8 mouse cellular contexts compared by ENCODE assay signal in genomic region chr7:130860721-130861142, GRCm38 (mm10). TPM values are rescaled to one million over a fixed set of nuclear protein-coding genes. Genes with fewer than 3 reads are reported as not detected.
DNase-seq lines count a peak whose midpoint lies in the region; ATAC-seq and TF ChIP-seq lines count a peak whose summit lies in the region.

No protein-coding gene starts in this region.

- no peaks in the 10 kb centered on the region for H3K79me2 ChIP-seq in CH12.LX (replicated peaks; ENCODE audit: control insufficient read depth, extremely low read depth, insufficient read depth, poor library complexity, severe bottlenecking)

- H3K27me3 ChIP-seq in heart, embryonic 11.5 days (ENCODE audit: control insufficient read depth, insufficient read depth, low read length): no peaks in the 10 kb centered on the region
- peaks cover 8% of the 10 kb centered on the region for H3K27me3 ChIP-seq in CH12.LX (replicated peaks)
- no peaks in the 10 kb centered on the region for H3K27me3 ChIP-seq in forebrain, embryonic 15.5 days
- no peaks in the 10 kb centered on the region for H3K27me3 ChIP-seq in lung, postnatal 0 days (replicated peaks; ENCODE audit: insufficient read depth, low read length)

- no peaks in the 10 kb centered on the region for H3K9me3 ChIP-seq in heart, embryonic 11.5 days (replicated peaks; ENCODE audit: control insufficient read depth, low read length)
- H3K9me3 ChIP-seq in CH12.LX (replicated peaks; ENCODE audit: low read length): peaks cover 3% of the 10 kb centered on the region
- H3K9me3 ChIP-seq in forebrain, embryonic 15.5 days: no peaks in the 10 kb centered on the region
- no peaks in the 10 kb centered on the region for H3K9me3 ChIP-seq in lung, postnatal 0 days (ENCODE audit: low read length)

- no peak overlapping the region for H3K27ac ChIP-seq in heart, embryonic 11.5 days (ENCODE audit: low read depth, low read length)
- peak overlapping the region; percentile 7; the same call in 1 of the 2 replicates for H3K27ac ChIP-seq in CH12.LX (ENCODE audit: insufficient read depth, low read depth)
- peak overlapping the region; percentile 57 for H3K27ac ChIP-seq in forebrain, embryonic 15.5 days (replicated peaks)
- no peak overlapping the region for H3K27ac ChIP-seq in lung, postnatal 0 days (ENCODE audit: low read length)

- ATAC-seq in heart, embryonic 11.5 days (replicated peaks; ENCODE audit: insufficient number of reproducible peaks, low FRiP score, low TSS enrichment): no peak
- no peak for ATAC-seq in forebrain, embryonic 15.5 days (replicated peaks)
- ATAC-seq in lung, postnatal 0 days: peak; percentile 8; the same call in 1 of the 2 replicates

- no peak overlapping the region for H3K4me2 ChIP-seq in heart, embryonic 11.5 days
- peak overlapping the region; percentile 46 for H3K4me2 ChIP-seq in CH12.LX (ENCODE audit: insufficient read depth, low read depth, poor library complexity, severe bottlenecking)
- no peak overlapping the region for H3K4me2 ChIP-seq in forebrain, embryonic 15.5 days (replicated peaks)
- H3K4me2 ChIP-seq in lung, postnatal 0 days (replicated peaks; ENCODE audit: low read depth, low read length): no peak overlapping the region

- H3K4me1 ChIP-seq in heart, embryonic 11.5 days (ENCODE audit: control insufficient read depth, insufficient read depth, low read length): no peaks in the 10 kb centered on the region; the same call in 1 of the 2 replicates
- peaks cover 21 to 72% of the 10 kb centered on the region in 2 experiments for H3K4me1 ChIP-seq in CH12.LX (ENCODE audit: control insufficient read depth in 1 of 2, insufficient read depth in 2 of 2)
- H3K4me1 ChIP-seq in forebrain, embryonic 15.5 days: peaks cover 13% of the 10 kb centered on the region
- no peaks in the 10 kb centered on the region for H3K4me1 ChIP-seq in lung, postnatal 0 days (ENCODE audit: insufficient read depth, low read depth, low read length)

- TF ChIP-seq POLR2A in CH12.LX (IDR thresholded peaks at IDR 0.05; ENCODE audit: low read depth, low read length): no peak

- peak; percentile 63 for TF ChIP-seq EP300 in CH12.LX (IDR thresholded peaks at IDR 0.05; ENCODE audit: low read length)
- TF ChIP-seq EP300 in lung, postnatal 0 days (IDR thresholded peaks at IDR 0.05): peak; percentile 32; the same call in 1 of the 2 replicates

- no peak overlapping the region for H3K9ac ChIP-seq in heart, embryonic 11.5 days (ENCODE audit: low read depth, low read length)
- H3K9ac ChIP-seq in CH12.LX (ENCODE audit: insufficient read depth, low read depth): no peak overlapping the region; the same call in 1 of the 2 replicates
- no peak overlapping the region for H3K9ac ChIP-seq in forebrain, embryonic 15.5 days (replicated peaks)
- H3K9ac ChIP-seq in lung, postnatal 0 days (replicated peaks; ENCODE audit: low read depth): no peak overlapping the region

- peak; percentile 90 for DNase-seq in heart, adult 11 months
- DNase-seq in CH12.LX (ENCODE audit: extremely low read depth): peak; percentile 61
- peak; percentile 46 for DNase-seq in lung, postnatal 0 days (ENCODE audit: low spot score)
- no peak for DNase-seq in ovary, postnatal 14 days (ENCODE audit: low spot score)
- DNase-seq in urinary bladder, adult 18-20 months (ENCODE audit: low spot score in 2 of 2): no peak
- DNase-seq in T-cell, adult 2 months (ENCODE audit: low spot score): no peak

- H3K4me3 ChIP-seq in heart, embryonic 11.5 days (ENCODE audit: low read depth, low read length): no peak overlapping the region
- H3K4me3 ChIP-seq in CH12.LX (replicated peaks in 1 of 3; ENCODE audit: low read depth in 2 of 3, low read length in 2 of 3, poor library complexity in 1 of 3): no peak overlapping the region
- H3K4me3 ChIP-seq in forebrain, embryonic 15.5 days: no peak overlapping the region
- no peak overlapping the region for H3K4me3 ChIP-seq in lung, postnatal 0 days (ENCODE audit: low read depth, low read length)

- 50% methylated on average over 11 of the region's 11 CpGs for WGBS in heart, embryonic 11.5 days (ENCODE audit: insufficient replicate concordance)
- 8% methylated on average over 11 of the region's 11 CpGs for WGBS in forebrain, embryonic 15.5 days
- WGBS in lung, postnatal 0 days: 28% methylated on average over 11 of the region's 11 CpGs

- in situ Hi-C loops in CH12.LX (cut with MboI; ENCODE audit: low pct_ligation_motif_present, low pct_unique_long_range_greater_than_20kb, low sequenced_read_pairs): no loop called here

- no peaks in the 10 kb centered on the region for H3K36me3 ChIP-seq in heart, embryonic 11.5 days (ENCODE audit: control insufficient read depth, insufficient read depth, low read length)
- H3K36me3 ChIP-seq in CH12.LX (replicated peaks in 1 of 2; ENCODE audit: control insufficient read depth in 1 of 2, insufficient read depth in 1 of 2, low read length in 1 of 2): no peaks in the 10 kb centered on the region
- no peaks in the 10 kb centered on the region for H3K36me3 ChIP-seq in forebrain, embryonic 15.5 days
- H3K36me3 ChIP-seq in lung, postnatal 0 days (ENCODE audit: insufficient read depth, low read length): no peaks in the 10 kb centered on the region

- dilution Hi-C loops in CH12.LX (cut with MboI; ENCODE audit: extremely low pct_ligation_motif_present, extremely low pct_unique_long_range_greater_than_20kb, low sequenced_read_pairs): no loop called here

- no peak; the same call in 1 of the 2 replicates for TF ChIP-seq RAD21 in CH12.LX (IDR thresholded peaks at IDR 0.05; ENCODE audit: low read depth, low read length)

- TF ChIP-seq CTCF in CH12.LX (conservative IDR thresholded peaks at IDR 0.05 in 1 of 2, IDR thresholded peaks at IDR 0.05 in 1 of 2; ENCODE audit: low read depth in 2 of 2, low read length in 2 of 2): no peak
- TF ChIP-seq CTCF in lung, postnatal 0 days (IDR thresholded peaks at IDR 0.05): no peak

TF ChIP-seq in CH12.LX, 34 proteins besides CTCF, POLR2A, EP300 and RAD21 (continues in another document):
- TF ChIP-seq SMC3 (IDR thresholded peaks at IDR 0.05; ENCODE audit: low read depth, low read length): no peak; the same call in 1 of the 2 replicates
- TF ChIP-seq CHD1 (IDR thresholded peaks at IDR 0.05; ENCODE audit: low read depth, low read length): no peak
- peak; percentile 59 for TF ChIP-seq IRF4 (IDR thresholded peaks at IDR 0.05; ENCODE audit: low read depth, low read length)
- no peak for TF ChIP-seq JUND (conservative IDR thresholded peaks at IDR 0.05; ENCODE audit: low read depth, low read length)
- TF ChIP-seq HCFC1 (IDR thresholded peaks at IDR 0.05; ENCODE audit: low read depth, low read length): no peak
- TF ChIP-seq GABPA (IDR thresholded peaks at IDR 0.05; ENCODE audit: insufficient replicate concordance, low read depth, low read length): no peak
- TF ChIP-seq ELF1 (IDR thresholded peaks at IDR 0.05; ENCODE audit: low read depth, low read length): peak; percentile 30; the same call in 1 of the 2 replicates
- no peak for TF ChIP-seq ZNF384 (IDR thresholded peaks at IDR 0.05; ENCODE audit: low read depth, low read length)
- no peak for TF ChIP-seq MXI1 (IDR thresholded peaks at IDR 0.05; ENCODE audit: low read depth, low read length)
- no peak for TF ChIP-seq NRF1 (IDR thresholded peaks at IDR 0.05; ENCODE audit: low read depth, low read length)
- no peak for TF ChIP-seq USF1 (IDR thresholded peaks at IDR 0.05; ENCODE audit: low read depth, low read length)
- TF ChIP-seq USF2 (conservative IDR thresholded peaks at IDR 0.05; ENCODE audit: low read depth, low read length): no peak
- no peak for TF ChIP-seq ZC3H11A (IDR thresholded peaks at IDR 0.05; ENCODE audit: low read depth, low read length)
- TF ChIP-seq MAX (IDR thresholded peaks at IDR 0.05; ENCODE audit: low read length): 0 out of 2 replicates have a peak, but pooled peaks have one; percentile 18
- no peak for TF ChIP-seq ZMIZ1 (IDR thresholded peaks at IDR 0.05; ENCODE audit: low read depth, low read length)
- TF ChIP-seq E2F4 (IDR thresholded peaks at IDR 0.05; ENCODE audit: insufficient replicate concordance, low read depth, low read length): no peak
- peak; percentile 62 for TF ChIP-seq BHLHE40 (IDR thresholded peaks at IDR 0.05; ENCODE audit: low read depth, low read length)
- TF ChIP-seq ZKSCAN1 (IDR thresholded peaks at IDR 0.05; ENCODE audit: borderline replicate concordance, low read depth, low read length): no peak
- no peak for TF ChIP-seq TBP (conservative IDR thresholded peaks at IDR 0.05; ENCODE audit: low read depth, low read length)
- 0 out of 2 replicates have a peak, but pooled peaks have one; percentile 8 for TF ChIP-seq MAFK (IDR thresholded peaks at IDR 0.05; ENCODE audit: insufficient replicate concordance, low read length)
- TF ChIP-seq MAZ (IDR thresholded peaks at IDR 0.05; ENCODE audit: low read depth, low read length): no peak
- TF ChIP-seq NELFE (IDR thresholded peaks at IDR 0.05; ENCODE audit: low read depth, low read length): no peak
- no peak for TF ChIP-seq POLR2AphosphoS2 (IDR thresholded peaks at IDR 0.05; ENCODE audit: low read depth, low read length)
- 0 out of 2 replicates have a peak, but pooled peaks have one; percentile 51 for TF ChIP-seq SIN3A (IDR thresholded peaks at IDR 0.05; ENCODE audit: low read length)
- TF ChIP-seq TCF12 (IDR thresholded peaks at IDR 0.05; ENCODE audit: low read depth, low read length): peak; percentile 77
- no peak for TF ChIP-seq JUN (IDR thresholded peaks at IDR 0.05; ENCODE audit: insufficient read depth, low read depth, low read length)
- peak; percentile 56; the same call in 1 of the 2 replicates for TF ChIP-seq MEF2A (IDR thresholded peaks at IDR 0.05; ENCODE audit: borderline replicate concordance, low read depth, low read length)
- TF ChIP-seq RCOR1 (conservative IDR thresholded peaks at IDR 0.05; ENCODE audit: low read depth, low read length): no peak
- TF ChIP-seq ETS1 (conservative IDR thresholded peaks at IDR 0.05; ENCODE audit: low read depth, low read length): peak; percentile 60
- no peak for TF ChIP-seq KAT2A (IDR thresholded peaks at IDR 0.05; ENCODE audit: insufficient replicate concordance, low read length)
- TF ChIP-seq PAX5 (IDR thresholded peaks at IDR 0.05; ENCODE audit: low read length): no peak
- TF ChIP-seq CHD2 (IDR thresholded peaks at IDR 0.05; ENCODE audit: low read length): 0 out of 2 replicates have a peak, but pooled peaks have one; percentile 14
- no peak for TF ChIP-seq MYC (IDR thresholded peaks at IDR 0.05; ENCODE audit: low read depth, low read length)

RNA-seq across cellular contexts. Expression of gene Plekha1, which starts 4.8 kb away (rescaled TPM):
- 41.4 and 51.7 TPM in 2 replicates for polyA plus RNA-seq in heart, embryonic 11.5 days (2014; fragmentation: Nextera tagmentation; extraction: Ambion mirVana)
- total RNA-seq in CH12.LX (2012; rRNA removed) (4.0 and 8.3 TPM in 2 replicates), CH12.LX (2014; rRNA removed) (0.23 and 0.26 TPM in 2 replicates)
- 0.25 and 0.36 TPM in 2 replicates for polyA plus RNA-seq in CH12.LX (2012; ENCODE audit: insufficient read length, low read depth)
- polyA plus RNA-seq in forebrain, embryonic 15.5 days (2015; fragmentation: Nextera tagmentation; extraction: Ambion mirVana): 50.0 and 53.2 TPM in 2 replicates
- polyA plus RNA-seq in lung, postnatal 0 days (2015; fragmentation: Nextera tagmentation; extraction: Ambion mirVana): 74.5 and 83.9 TPM in 2 replicates

Comparison
In these comparisons a context has a peak if more than half of its experiments do, and no peak if none do; other contexts are left out.
1. DNase-seq: peak in heart, adult 11 months (single experiment), CH12.LX (single experiment) and lung, postnatal 0 days (single experiment); none in ovary, postnatal 14 days (single experiment), urinary bladder, adult 18-20 months (0 of 2) and T-cell, adult 2 months (single experiment).
2. H3K27ac ChIP-seq: peak in CH12.LX (single experiment) and forebrain, embryonic 15.5 days (single experiment); none in heart, embryonic 11.5 days (single experiment) and lung, postnatal 0 days (single experiment).
3. RNA of gene Plekha1, which starts 4.8 kb away (polyA plus RNA-seq): 74.5 to 83.9 TPM in lung, postnatal 0 days, 50.0 to 53.2 TPM in forebrain, embryonic 15.5 days and 41.4 to 51.7 TPM in heart, embryonic 11.5 days; 0.25 to 0.36 TPM in CH12.LX; every median in the first group is over 10 times any median in the second.